Mouse (Mus musculus): ENCODE results near the gene Sugct.

DNA sequence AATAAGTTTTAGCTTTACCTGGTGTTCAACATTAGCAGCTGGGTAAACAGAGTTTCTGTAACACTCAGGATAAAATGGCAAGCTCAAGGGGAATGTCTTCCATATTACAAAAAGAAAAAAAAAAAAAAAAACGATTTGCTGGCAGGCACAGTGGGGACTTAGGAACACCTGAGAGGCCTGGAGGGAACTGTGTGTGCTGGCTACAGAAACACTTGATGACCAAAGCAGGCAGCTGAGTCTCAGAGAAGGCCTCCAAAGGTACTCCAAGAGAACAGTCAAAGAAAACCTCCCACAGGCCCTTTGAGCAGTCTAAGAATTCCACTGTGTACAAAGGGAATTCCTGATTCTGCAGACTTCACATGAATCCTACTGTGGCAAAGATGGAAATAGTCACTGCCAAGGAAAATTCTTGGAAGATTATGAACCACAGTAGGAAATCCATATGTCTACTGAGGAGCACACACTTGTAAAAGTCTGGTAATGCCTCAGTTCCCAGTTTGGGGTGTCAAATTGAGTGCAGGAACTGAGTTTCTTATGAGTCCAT, 397.8 kb downstream of the Sugct start:
- no peak for TF ChIP-seq CTCF (IDR thresholded peaks at IDR 0.05; ENCODE audit: control insufficient read depth, insufficient read depth, low read length)
- no peak for TF ChIP-seq POLR2A (IDR thresholded peaks at IDR 0.05; ENCODE audit: borderline replicate concordance, control insufficient read depth, low read depth, low read length)
